Mouse (Mus musculus): ENCODE measurements around the gene Gm20547.
"Not testable (repeated sequence)": the region's sequence is repeated elsewhere in the genome, so short reads cannot be mapped to it uniquely, and the experiment has no call there.

The Gm20547 gene

GRCm38 (mm10) chr17:34853511-34853910 is 28.3 kb downstream of the Gm20547 start:
- DNase-seq (ENCODE audit: low spot score in 2 of 2): no peak

GRCm38 (mm10) chr17:34850517-34851125 is 31.2 kb downstream of the Gm20547 start:
- DNase-seq (ENCODE audit: low spot score in 2 of 2): no peak

GRCm38 (mm10) chr17:34849722-34850516 is 31.9 kb downstream of the Gm20547 start, which contains the start of the genes Skiv2l and Nelfe:
TSS of gene Skiv2l (minus strand) at chr17:34850210.
TSS of gene Nelfe (plus strand) at chr17:34850391.
- DNase-seq (ENCODE audit: low spot score in 2 of 2): peak; percentile 95 to 98

- no peak for DNase-seq (ENCODE audit: low spot score in 2 of 2)
Measured at GRCm38 (mm10) chr17:34847615-34848014, 34.2 kb downstream of the Gm20547 start.

GRCm38 (mm10) chr17:34847192-34847591 is 34.6 kb downstream of the Gm20547 start:
- no peak for DNase-seq (ENCODE audit: low spot score in 2 of 2)

GRCm38 (mm10) chr17:34844884-34845283 is 37.0 kb downstream of the Gm20547 start:
- no peak for DNase-seq (ENCODE audit: low spot score in 2 of 2)

GRCm38 (mm10) chr17:34840736-34841307 is 41.0 kb downstream of the Gm20547 start:
- DNase-seq (ENCODE audit: low spot score in 2 of 2): no peak

- no peak for DNase-seq (ENCODE audit: low spot score in 2 of 2)
Measured at GRCm38 (mm10) chr17:34838785-34839184, 43.1 kb downstream of the Gm20547 start.

- DNase-seq (ENCODE audit: low spot score in 2 of 2): peak in 1 of 2 experiments; percentile 28
Measured at GRCm38 (mm10) chr17:34837464-34838324, 44.1 kb downstream of the Gm20547 start.

GRCm38 (mm10) chr17:34836856-34837221 is 45.0 kb downstream of the Gm20547 start, which contains the start of the genes Stk19 and Dxo:
TSS of gene Stk19 (minus strand) at chr17:34836945.
TSS of gene Dxo (plus strand) at chr17:34837019.
- peak; percentile 94 to 97 for DNase-seq (ENCODE audit: low spot score in 2 of 2)

- DNase-seq (ENCODE audit: low spot score in 2 of 2): no peak
Measured at GRCm38 (mm10) chr17:34836155-34836855, 45.5 kb downstream of the Gm20547 start.

GRCm38 (mm10) chr17:34830776-34831175 is 51.1 kb downstream of the Gm20547 start:
- DNase-seq (ENCODE audit: low spot score in 2 of 2): not testable (repeated sequence)

- DNase-seq (ENCODE audit: low spot score in 2 of 2): no peak
Measured at GRCm38 (mm10) chr17:34814818-34815370, 66.9 kb downstream of the Gm20547 start.

- peak in 1 of 2 experiments; percentile 28 for DNase-seq (ENCODE audit: low spot score in 2 of 2)
Measured at GRCm38 (mm10) chr17:34813747-34814146, 68.1 kb downstream of the Gm20547 start.

- DNase-seq (ENCODE audit: low spot score in 2 of 2): no peak
Measured at GRCm38 (mm10) chr17:34811275-34811674, 70.6 kb downstream of the Gm20547 start.

GRCm38 (mm10) chr17:34810811-34811210 is 71.0 kb downstream of the Gm20547 start:
- not testable (repeated sequence) for DNase-seq (ENCODE audit: low spot score in 2 of 2)

- DNase-seq (ENCODE audit: low spot score in 2 of 2): not testable (repeated sequence)
Measured at GRCm38 (mm10) chr17:34810411-34810810, 71.4 kb downstream of the Gm20547 start.

- peak in 1 of 2 experiments; percentile 11 for DNase-seq (ENCODE audit: low spot score in 2 of 2)
Measured at GRCm38 (mm10) chr17:34808599-34809205, 73.1 kb downstream of the Gm20547 start.

- DNase-seq (ENCODE audit: low spot score in 2 of 2): no peak
Measured at GRCm38 (mm10) chr17:34807176-34807575, 74.7 kb downstream of the Gm20547 start.

All from cerebellum, postnatal 4 days (tissue).